Mouse (Mus musculus) embryonic facial prominence, embryonic 12.5 days (tissue): ENCODE measurements at regions not wholly inside any gene's neighbourhood (a gene's known extent, or its start where the extent isn't known, plus 50 kb on each side); places are given as distances from the start of the nearest gene placed in this dataset.

Experiments
- ATAC-seq: fragments of 200-750 bp; cut with Nextera tagmentation; 2 replicates; pipeline ENCODE4 v1.8.0; 2017; ENCODE audit not compliant: insufficient number of reproducible peaks, insufficient read depth, low FRiP score, low TSS enrichment
- H3K27ac ChIP-seq: fragments of 300-500 bp; sonication (generic); 2 replicates; pipeline ENCODE4 v1.5.1; 2016; ENCODE audit warnings: mild to moderate bottlenecking
- H3K27me3 ChIP-seq: fragments of 300-500 bp; sonication (generic); 2 replicates; pipeline ENCODE4 v1.6.1; 2016; ENCODE audit warnings: mild to moderate bottlenecking, moderate library complexity
- H3K36me3 ChIP-seq: fragments of 300-500 bp; sonication (generic); 2 replicates; pipeline ENCODE4 v1.6.1; 2016; ENCODE audit warnings: mild to moderate bottlenecking
- H3K4me1 ChIP-seq: fragments of 300-500 bp; sonication (generic); 2 replicates; pipeline ENCODE4 v1.6.1; 2016
- H3K4me2 ChIP-seq: fragments of 300-500 bp; sonication (generic); replicated peaks from 2 replicates; pipeline ENCODE4 v1.6.1; 2016; ENCODE audit warnings: mild to moderate bottlenecking, moderate library complexity
- H3K4me3 ChIP-seq: fragments of 300-500 bp; sonication (generic); 2 replicates; pipeline ENCODE4 v1.5.1; 2016; ENCODE audit warnings: mild to moderate bottlenecking
- H3K9ac ChIP-seq: fragments of 300-500 bp; sonication (generic); 2 replicates; pipeline ENCODE4 v1.6.1; 2016; ENCODE audit warnings: mild to moderate bottlenecking, moderate library complexity
- H3K9me3 ChIP-seq: fragments of 300-500 bp; sonication (generic); 2 replicates; pipeline ENCODE4 v1.6.1; 2016; ENCODE audit warnings: mild to moderate bottlenecking, moderate library complexity
- WGBS: fragments of 180-500 bp; shearing (Covaris S2); methylation state at CpG from one replicate; pipeline ENCODE4 v1.1.7; 2016; 5-methylcytosine and 5-hydroxymethylcytosine counted together

DNA sequence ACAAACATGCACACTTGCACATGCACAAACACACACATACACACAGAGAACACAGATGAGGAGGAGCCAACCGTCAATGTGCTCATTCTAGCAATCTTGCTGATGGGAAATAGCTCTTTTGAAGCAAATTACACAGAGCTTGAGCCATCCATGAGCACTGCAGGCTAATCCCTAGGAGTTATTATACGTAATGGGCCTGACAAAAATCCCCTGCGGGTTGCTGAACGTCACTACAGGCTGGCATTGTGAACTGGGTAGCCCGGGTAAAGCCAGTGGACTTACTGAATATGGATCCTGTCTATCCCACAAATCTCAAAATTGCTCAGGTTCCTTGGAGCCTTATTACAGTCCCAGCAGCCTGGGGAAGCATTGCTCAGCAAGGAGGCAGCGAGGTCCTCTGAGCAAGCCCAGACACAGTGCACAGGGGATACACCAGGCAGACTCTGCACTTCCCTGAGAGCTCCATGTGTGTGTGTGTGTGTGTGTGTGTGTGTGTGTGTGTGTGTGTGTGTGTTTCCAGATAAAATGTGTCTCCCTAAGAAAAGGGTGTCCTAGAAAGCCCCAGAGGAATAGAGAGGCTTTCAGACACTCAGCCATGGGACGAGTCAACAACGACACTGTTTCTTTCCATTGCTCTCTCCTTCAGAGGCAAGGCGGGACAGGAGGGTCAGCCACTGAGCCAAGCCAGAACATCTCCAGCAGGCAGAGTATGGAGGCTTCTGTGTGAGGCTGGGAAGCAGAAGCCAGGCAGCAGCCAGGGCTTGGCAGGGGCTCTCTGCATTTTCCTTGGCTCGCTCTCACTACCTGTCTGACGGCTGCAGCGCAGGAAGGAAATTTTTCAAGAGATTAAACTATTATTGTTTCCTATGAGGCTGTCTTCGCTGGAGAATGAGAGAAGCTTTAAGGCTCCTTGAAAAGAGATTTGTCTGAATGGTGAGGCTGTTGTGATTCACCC lies 222.9 kb downstream of the Setd4 start:
- ATAC-seq, result peak; percentile 72; the same call in 1 of the 2 replicates
- Histone ChIP-seq H3K9me3 (no peaks in the 10 kb centered on the region), H3K27me3 (no peaks in the 10 kb centered on the region), H3K4me2 (no peak overlapping the region), H3K36me3 (no peaks in the 10 kb centered on the region), H3K4me1 (peaks cover 11% of the 10 kb centered on the region), H3K27ac (no peak overlapping the region; the same call in 1 of the 2 replicates), H3K4me3 (no peak overlapping the region), H3K9ac (no peak overlapping the region)
- WGBS, result 47% methylated on average over 13 of the region's 13 CpGs

GRCm38 (mm10) chr16:93380117-93380516 lies 223.7 kb downstream of the Setd4 start:
- no peak for ATAC-seq
- Histone ChIP-seq H3K4me1 (peaks cover 11% of the 10 kb centered on the region), H3K27ac (peak overlapping the region; percentile 50; the same call in 1 of the 2 replicates), H3K9ac (no peak overlapping the region; the same call in 1 of the 2 replicates), H3K36me3 (no peaks in the 10 kb centered on the region), H3K4me2 (no peak overlapping the region), H3K4me3 (no peak overlapping the region), H3K27me3 (no peaks in the 10 kb centered on the region), H3K9me3 (no peaks in the 10 kb centered on the region)
- 63% methylated on average over 4 of the region's 4 CpGs for WGBS

DNA sequence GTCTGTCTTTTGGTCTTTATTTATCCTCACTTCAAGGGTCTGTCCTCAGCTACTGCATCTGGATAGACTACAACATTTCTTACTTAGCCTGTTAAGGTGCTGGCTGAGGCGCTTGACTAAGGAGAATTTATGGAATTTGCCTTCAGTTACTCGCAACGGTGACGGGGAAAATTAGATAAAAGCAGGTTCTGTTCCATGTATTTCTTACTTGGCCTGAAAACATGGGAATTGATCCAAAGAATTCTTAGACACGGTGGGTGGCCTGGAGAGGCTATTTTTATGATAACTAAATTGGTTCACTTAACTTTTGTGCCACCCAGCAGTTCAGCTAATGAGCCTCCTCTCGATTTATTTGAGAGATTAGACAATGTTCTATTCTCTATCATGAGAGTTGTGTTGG lies 224.3 kb downstream of the Setd4 start:
- Histone ChIP-seq H3K27me3 (no peaks in the 10 kb centered on the region), H3K36me3 (no peaks in the 10 kb centered on the region), H3K9ac (no peak overlapping the region), H3K4me1 (peaks cover 11% of the 10 kb centered on the region), H3K4me3 (no peak overlapping the region), H3K4me2 (no peak overlapping the region), H3K27ac (no peak overlapping the region), H3K9me3 (no peaks in the 10 kb centered on the region)
- ATAC-seq, result no peak
- 51% methylated on average over 6 of the region's 6 CpGs for WGBS

DNA sequence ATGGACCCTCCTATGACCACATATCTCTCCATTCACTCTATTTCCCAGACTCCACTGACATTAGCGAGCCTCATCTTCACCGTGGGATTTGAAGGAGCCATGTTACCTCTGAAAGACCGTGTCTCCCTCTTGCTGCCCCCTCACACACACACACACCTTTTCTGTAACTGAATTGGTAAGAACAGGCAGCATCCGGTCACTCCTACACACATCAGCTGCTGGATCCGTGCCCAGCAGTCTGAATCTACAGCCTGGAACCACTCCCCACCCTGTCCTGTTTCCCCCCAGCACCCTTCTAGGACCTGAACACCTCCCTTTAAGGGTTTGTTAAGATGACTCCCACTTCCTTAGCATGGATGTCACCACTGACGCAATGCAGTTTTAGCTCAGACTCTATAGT lies 229.2 kb downstream of the Setd4 start:
- Histone ChIP-seq H3K4me3 (no peak overlapping the region), H3K27ac (no peak overlapping the region), H3K4me2 (no peak overlapping the region), H3K36me3 (no peaks in the 10 kb centered on the region), H3K9ac (no peak overlapping the region), H3K4me1 (peaks cover 7% of the 10 kb centered on the region), H3K27me3 (no peaks in the 10 kb centered on the region), H3K9me3 (no peaks in the 10 kb centered on the region)
- 78% methylated on average over 6 of the region's 6 CpGs for WGBS
- no peak for ATAC-seq

DNA sequence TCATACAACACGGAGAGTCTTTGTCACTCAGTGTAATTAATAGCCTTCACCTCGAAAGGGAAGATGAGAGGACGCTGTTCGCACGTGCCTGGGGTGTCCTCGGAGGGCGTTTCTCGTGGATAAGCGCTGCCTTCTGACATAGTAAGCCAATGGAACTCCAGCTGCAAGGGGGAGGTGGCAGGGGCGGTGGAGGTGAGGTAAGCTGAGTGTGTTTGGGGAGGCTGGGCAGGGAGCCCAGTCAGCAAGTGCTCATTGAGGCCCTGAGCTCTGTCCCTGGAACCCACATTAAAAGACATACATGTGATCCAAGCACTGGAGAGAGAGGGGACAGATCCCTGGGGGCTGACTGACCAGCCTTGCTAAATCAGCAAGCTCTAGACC lies 234.1 kb downstream of the Setd4 start:
- Histone ChIP-seq H3K4me1 (peaks cover 23% of the 10 kb centered on the region), H3K4me2 (peak overlapping the region; percentile 16; the same call in 1 of the 2 replicates), H3K9ac (no peak overlapping the region), H3K36me3 (no peaks in the 10 kb centered on the region), H3K9me3 (no peaks in the 10 kb centered on the region), H3K4me3 (no peak overlapping the region), H3K27ac (peak overlapping the region; percentile 77), H3K27me3 (no peaks in the 10 kb centered on the region)
- WGBS, result 61% methylated on average over 10 of the region's 10 CpGs
- ATAC-seq, result no peak; the same call in 1 of the 2 replicates

DNA sequence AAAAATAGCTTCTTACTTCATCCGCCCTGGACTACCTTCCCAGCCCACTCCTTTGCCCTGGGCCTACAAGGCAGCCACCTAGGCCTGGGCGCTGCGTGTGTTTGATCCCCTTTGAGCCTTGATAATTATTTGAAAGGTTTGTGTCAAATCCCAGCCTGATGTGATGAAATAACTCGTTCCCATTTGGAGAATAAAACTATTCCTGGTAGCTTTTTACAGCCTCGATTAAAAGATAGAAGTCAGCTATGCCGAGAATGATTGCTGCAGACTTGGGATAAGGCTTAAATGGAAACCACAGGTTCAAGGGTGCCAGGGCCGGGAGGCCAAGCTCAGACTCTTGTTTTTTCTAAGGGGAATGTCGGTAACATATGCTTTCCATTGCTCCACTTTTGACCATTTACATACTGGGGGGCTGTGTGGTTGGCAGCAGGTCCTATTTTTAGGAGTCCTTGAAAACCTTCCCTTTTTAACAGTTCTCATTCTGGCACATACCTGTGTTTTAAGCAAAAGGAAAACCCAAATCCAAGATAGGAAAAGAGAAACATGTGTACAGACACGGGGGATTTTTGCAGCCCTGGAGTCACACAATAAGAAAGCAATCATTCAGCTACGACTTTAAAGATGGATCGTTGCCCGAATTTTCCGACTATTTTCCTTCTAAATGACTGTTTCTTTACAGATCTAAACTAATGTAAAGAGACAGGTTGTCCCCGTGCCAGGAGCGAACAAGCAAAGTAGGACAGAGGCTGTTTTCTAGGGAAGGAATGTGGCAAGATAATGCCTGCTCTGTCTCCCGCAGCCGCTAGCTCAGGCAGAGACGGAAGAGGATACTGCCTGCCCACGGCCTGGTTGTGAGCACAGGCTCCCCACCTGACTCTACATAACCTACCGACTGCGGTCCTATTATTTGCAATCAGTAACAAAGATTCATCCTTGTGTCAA lies 234.8 kb downstream of the Setd4 start:
- peak; percentile 65; the same call in 1 of the 2 replicates for ATAC-seq
- 33% methylated on average over 21 of the region's 21 CpGs for WGBS
- Histone ChIP-seq H3K4me1 (peaks cover 23% of the 10 kb centered on the region), H3K4me3 (no peak overlapping the region), H3K27ac (peak overlapping the region; percentile 77), H3K27me3 (no peaks in the 10 kb centered on the region), H3K4me2 (peak overlapping the region; percentile 16; the same call in 1 of the 2 replicates), H3K36me3 (no peaks in the 10 kb centered on the region), H3K9me3 (no peaks in the 10 kb centered on the region), H3K9ac (no peak overlapping the region)

GRCm38 (mm10) chr16:93367995-93368394 lies 235.9 kb downstream of the Setd4 start:
- Histone ChIP-seq H3K4me3 (no peak overlapping the region), H3K27ac (peak overlapping the region; percentile 77; the same call in 1 of the 2 replicates), H3K36me3 (no peaks in the 10 kb centered on the region), H3K4me1 (peaks cover 23% of the 10 kb centered on the region), H3K4me2 (no peak overlapping the region), H3K27me3 (no peaks in the 10 kb centered on the region), H3K9me3 (no peaks in the 10 kb centered on the region), H3K9ac (no peak overlapping the region)
- 84% methylated on average over 6 of the region's 6 CpGs for WGBS
- no peak for ATAC-seq

DNA sequence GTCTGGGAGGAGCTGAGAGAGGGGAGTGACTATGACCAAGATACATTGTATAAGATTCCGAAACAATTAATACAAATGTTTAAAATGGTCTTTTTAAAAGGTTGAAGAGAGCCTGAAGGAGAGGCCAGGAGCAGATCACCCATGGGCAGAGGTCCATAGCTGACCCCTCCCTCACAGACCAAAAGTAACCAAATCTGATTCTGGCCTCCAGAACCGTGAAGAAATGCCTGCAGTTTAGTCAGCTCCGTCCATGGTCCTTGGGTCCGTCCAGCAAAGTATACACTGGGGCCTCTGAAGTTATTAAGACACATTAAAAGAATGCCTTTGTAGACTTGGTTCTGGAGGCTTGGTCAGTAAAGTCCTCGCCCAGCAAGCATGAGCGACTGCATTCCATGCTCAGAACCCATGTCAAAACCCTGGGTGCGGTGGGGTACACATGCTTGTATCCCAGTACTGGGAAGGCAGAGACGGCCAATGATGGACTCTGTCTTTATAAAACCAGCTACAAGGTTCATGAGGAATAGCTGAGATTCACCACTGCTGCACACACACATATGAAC lies 236.5 kb downstream of the Setd4 start:
- ATAC-seq, result no peak

GRCm38 (mm10) chr16:93366383-93366941 lies 237.4 kb downstream of the Setd4 start:
- Histone ChIP-seq H3K9me3 (no peaks in the 10 kb centered on the region), H3K27ac (no peak overlapping the region), H3K4me1 (peaks cover 23% of the 10 kb centered on the region), H3K4me3 (no peak overlapping the region), H3K9ac (no peak overlapping the region), H3K36me3 (no peaks in the 10 kb centered on the region), H3K27me3 (no peaks in the 10 kb centered on the region), H3K4me2 (no peak overlapping the region)
- 77% methylated on average over 5 of the region's 5 CpGs for WGBS
- ATAC-seq, result no peak

More for the DNA sequence above, 236.5 kb downstream of the Setd4 start:
- no peaks in the 10 kb centered on the region for H3K36me3 ChIP-seq
- peaks cover 23% of the 10 kb centered on the region for H3K4me1 ChIP-seq
- 88% methylated on average over 8 of the region's 8 CpGs for WGBS
- no peak overlapping the region for H3K4me2 ChIP-seq
- H3K9ac ChIP-seq, result no peak overlapping the region
- H3K9me3 ChIP-seq, result no peaks in the 10 kb centered on the region
- H3K27me3 ChIP-seq, result no peaks in the 10 kb centered on the region
- no peak overlapping the region for H3K27ac ChIP-seq
- no peak overlapping the region for H3K4me3 ChIP-seq

- Histone ChIP-seq H3K4me2 (no peak overlapping the region), H3K4me3 (no peak overlapping the region), H3K27ac (no peak overlapping the region), H3K9me3 (no peaks in the 10 kb centered on the region), H3K36me3 (no peaks in the 10 kb centered on the region), H3K27me3 (no peaks in the 10 kb centered on the region), H3K4me1 (peaks cover 23% of the 10 kb centered on the region), H3K9ac (no peak overlapping the region)
- ATAC-seq, result no peak
- 70% methylated on average over 3 of the region's 3 CpGs for WGBS
These were observed 238.5 kb downstream of the Setd4 start for GRCm38 (mm10) chr16:93365236-93365951.
